Mouse (Mus musculus): ENCODE data around the gene Macf1. TPM values are rescaled to one million over a fixed set of nuclear protein-coding genes. Genes with fewer than 3 reads are reported as not detected.

The Macf1 gene
- total RNA-seq, 4 experiments from 2014 or later = 137 to 199 (median 157) TPM

DNA sequence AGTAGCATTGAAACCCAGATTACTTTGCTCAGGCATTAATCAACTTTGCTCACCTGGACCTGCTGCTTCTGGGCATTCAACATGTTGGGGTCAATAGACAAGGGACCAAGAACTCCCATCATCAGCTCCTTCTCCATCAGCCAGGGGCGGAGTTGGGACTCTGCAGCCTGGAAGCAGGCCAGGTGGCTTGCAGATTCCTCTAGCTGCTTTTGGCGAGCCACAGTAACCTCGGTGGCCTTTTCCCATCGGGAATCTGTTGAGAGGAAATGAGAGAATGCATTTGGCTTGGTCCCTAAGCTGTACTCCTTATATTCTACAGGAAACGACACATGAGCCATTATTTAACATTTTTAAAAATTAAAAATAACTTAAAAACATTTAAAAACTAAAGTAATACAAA is 245.7 kb downstream of the Macf1 start:
- no peak for DNase-seq

DNA sequence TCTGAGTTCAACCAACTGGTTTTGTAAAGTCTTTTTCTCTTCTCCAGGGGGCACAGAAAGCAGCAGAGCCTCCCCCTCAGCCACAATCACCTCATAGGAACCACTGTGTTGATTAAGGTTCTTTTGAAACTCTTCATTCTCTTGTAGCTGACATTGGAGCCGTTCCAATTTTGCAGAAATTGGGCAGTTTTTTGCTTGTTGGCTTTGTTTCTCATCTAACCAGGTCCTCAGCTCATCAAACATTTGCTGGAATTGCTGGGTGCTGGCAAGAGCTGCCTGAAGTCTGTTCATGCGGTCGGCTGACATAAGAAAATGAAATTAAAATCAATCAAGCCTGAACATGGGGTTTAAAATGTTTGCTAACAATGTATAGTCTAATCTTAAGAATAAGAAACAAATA is 251.0 kb downstream of the Macf1 start:
- DNase-seq = no peak

DNA sequence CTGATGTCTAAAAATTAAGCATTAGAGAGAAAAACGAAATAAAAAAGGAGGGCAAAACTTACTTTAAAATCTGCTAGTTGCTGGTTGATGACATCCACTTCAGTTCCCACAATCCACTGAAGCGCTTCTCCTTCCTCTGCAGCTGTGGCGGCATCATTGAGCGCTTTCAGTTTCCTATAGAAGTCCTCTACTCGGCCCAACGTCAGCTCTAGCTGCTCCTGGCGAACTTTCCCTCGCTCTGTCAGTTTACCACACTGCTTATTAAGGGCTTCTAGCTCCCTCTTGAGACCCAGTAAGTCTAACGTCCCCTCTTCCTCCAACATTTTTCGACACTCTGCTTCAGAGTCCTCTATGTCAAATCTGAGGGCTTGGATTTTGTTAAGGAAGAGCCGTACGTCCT is 252.2 kb downstream of the Macf1 start:
- no peak for DNase-seq

DNA sequence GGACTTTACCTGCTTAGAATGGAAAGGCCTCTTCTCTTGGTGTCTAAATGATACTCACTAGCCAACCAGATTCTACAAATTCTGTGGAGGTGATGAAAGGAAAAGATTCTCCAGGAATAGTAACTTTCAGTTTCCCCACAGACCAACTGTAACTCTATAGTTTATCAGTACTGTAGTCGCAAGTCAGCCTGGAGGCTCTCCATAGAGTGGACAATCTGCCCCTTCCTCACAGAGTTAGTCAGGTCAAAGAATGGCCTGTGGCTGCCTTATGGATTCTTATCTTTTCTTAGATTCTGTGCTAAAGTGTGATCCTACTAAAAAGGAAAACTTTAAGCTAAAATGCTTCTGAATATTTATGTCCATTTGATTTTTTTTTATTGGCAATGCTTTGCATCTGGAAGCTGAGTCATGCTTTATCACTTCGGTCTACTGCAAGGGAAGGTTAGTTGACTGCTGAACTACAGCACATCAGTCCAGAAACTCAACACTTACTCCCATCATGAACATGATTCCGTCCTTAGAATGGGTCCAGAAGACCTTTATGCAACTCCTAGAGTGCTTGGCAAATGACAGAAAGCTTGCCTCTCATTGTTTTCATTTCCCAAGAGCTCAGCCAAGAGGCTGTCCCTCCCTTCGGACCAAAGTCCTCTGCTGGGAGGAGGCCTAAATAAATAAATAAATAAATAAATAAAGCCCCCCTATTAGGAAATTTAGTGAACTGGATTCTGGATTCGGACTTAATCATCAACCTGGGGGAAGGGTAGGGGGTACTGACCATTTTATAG is 256.1 kb downstream of the Macf1 start:
- no peak for DNase-seq

DNA sequence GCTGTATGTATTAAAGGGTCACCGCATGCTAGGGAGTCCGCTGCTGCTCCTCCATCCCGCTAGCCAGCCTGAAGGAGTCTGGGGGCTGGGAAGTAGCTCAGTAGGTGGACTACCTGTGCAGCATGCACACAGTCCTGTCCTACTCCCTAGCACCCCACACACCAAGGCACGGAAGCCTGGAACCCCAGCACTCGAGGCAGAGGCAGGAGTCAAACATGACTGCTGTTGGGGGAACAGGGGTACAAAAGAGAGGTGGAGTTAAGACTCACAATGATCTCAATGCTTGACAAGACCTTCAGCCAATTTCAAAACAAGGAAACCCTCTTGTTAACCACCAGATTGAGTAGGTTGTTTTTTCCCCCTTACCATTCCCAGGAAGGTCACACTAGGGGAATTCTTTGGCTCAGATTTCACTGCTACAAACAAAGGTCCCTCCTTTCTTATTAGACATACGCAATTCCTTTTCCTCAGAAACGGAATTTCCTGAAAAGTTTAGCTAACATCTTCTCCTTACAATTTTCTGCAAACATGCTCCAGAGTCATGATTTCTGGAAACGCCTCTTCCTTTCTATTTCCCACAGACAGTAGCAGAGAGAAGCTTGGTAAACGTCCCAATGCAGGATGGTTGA is 256.8 kb downstream of the Macf1 start:
- no peak for DNase-seq

DNA sequence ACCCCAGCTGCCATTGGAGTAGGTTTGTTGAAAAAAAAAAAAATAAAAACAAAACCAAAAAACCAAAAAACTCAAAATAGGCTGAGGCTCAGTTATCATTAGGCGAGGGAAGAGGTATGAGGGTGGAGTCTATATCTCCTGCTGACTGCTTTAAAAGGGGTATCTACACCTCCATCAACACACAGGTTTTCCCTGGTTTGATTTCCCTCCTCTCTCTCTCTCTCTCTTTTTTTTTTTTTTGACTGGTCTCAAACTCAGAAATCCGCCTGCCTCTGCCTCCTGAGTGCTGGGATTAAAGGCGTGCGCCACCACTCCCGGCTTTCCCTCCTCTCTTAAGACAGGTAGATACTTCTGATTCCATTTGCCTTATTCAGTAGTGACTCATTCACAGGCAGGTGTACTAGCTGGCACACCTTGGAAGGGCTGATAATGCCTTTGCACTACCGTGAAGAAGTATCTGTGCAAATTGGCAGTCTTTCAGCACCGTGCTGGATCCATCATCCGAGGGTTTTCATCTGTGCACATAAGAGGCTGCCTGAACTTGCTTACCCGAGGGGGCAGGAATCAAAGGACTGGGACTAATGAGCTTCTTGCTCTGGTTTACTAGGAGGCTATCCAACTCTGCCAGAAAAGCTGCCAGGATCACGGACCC is 257.6 kb downstream of the Macf1 start:
- no peak for DNase-seq

DNA sequence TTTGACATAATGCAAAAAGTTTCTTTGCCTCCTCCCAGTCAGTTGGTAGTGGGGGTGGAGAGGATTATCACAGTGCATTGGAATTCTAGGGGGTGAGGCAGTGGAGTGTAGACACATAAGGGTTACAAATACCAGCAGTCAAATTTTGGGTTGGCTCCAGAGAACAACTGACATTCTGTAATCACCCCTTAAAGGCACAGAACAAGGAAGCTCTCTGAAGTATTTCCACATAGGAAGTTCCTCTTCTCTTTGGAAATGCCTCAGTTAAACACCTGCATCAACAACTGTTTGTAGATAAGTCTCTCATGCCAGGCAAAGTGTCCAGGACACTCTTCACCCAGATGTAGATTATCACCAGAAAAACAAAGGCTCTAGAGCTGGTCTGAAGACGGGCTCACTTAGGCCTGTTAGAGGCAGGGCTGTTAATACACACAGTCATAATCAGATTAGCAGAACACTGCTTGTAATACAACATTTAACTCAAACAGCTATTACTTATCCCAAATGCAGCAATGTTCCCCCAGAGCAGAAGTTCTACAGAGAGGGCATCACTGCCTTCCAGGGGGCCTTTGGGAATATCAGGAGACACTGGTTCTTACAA is 258.4 kb downstream of the Macf1 start:
- no peak for DNase-seq

DNA sequence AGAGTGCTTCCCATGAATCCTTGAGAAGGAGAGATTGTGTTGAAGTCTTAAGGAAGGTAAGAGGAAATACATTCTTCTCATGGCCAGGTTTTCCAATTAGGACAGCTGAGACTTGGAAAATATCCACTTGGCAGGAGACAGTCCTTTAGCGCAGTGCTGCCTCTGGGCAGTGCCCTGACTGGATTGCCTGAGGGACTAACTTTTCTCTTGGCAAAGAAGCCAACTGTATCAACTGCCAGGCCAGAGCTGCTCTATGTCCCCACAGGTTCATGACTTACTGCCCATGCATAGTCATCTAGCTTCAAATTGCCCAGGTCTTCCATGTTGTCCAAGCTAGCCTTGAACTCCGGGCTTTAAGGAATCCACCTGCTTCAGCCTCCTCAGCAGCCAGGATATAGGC is 260.1 kb downstream of the Macf1 start:
- no peak for DNase-seq

DNA sequence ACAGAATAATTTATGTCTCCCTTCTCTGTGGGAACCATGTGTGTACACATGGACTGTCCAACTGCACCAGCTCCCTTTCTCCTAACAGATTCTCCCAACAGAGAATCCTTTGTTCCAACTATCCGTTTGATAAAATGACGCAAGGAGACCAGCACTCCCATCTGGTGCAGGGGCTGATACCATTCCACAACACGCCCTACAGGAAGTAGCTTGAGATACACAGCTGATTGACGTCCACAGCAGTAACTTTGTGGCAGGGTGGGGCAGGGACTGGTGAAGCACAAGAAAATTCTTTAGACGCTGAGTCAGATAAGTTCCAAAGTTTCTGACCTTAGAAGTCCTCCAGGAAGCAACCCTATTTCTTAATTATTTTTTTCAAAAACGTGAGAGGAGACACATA is 261.3 kb downstream of the Macf1 start:
- DNase-seq = no peak

DNA sequence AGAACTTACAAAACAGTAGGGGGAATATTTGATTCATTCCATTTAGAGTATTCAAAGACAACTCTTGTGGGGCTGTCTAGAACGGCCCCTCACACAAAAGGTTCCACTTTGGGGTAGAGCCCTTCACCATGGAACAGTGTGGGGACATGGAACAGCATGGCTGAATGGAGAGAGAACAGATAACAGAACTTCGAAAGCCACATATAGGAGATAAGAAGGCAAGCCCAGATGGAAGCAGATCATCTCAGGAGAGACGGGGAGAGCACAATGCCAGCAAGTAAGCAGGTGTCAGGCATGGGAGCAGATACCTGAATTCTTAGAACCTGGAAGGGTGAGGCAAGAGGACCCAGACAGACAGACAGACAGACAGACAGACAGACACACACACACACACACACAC is 266.1 kb downstream of the Macf1 start:
- no peak for DNase-seq

DNA sequence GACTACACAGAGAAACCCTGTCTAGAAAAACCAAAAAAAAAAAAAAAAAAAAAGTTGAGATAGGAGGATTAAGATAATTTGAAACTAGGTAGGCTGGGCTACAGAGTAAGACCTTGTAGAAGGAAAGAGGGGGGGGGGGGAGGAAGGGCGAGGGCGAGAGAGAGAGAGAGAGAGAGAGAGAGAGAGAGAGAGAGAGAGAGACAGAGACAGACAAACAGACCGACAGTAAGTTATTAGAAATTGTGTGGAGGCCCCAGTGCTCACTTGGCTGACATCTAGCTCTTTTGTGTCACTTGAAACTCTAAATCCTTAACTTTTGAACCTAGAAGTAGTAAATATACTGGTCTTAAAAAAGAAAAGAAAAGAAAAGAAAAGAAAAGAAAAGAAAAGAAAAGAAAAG is 266.7 kb downstream of the Macf1 start:
- DNase-seq = no peak

DNA sequence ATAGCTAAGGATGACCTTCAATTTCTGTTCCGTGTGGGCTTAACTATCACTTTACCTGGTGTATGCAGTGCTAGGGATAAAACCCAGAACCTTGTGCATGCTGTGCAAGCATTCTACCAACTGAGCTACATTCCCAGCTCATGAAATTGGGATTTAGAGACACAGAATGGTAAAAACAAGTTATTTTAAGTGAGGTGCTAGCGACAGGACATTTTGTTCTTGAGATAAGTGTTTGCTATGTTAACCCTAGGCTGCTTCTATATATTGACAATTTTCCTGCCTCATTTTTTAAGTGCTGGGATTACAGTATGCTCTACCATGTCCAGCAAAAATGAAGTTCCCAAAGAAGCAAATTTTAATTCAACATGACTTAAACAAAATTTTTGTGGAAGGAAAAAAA is 267.3 kb downstream of the Macf1 start:
- no peak for DNase-seq

DNA sequence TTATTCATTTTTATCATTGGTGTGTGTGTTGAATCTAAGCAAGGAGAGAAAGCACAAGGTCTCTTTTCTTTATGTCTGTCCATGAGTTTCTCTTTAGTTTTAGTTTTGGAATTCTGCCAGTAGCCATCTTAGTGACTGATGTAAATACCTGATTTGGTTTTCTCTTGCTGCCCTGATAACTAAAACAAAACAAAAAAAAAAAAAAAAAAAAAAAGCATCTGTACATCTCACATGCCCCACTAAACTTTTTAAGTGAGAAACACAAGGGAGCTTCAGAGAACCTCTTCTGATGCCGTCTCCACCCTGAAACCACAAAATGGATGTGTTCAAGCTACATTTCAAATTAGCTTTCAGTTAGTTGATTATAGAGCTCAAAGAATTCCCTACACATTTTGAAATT is 268.6 kb downstream of the Macf1 start:
- no peak for DNase-seq

DNA sequence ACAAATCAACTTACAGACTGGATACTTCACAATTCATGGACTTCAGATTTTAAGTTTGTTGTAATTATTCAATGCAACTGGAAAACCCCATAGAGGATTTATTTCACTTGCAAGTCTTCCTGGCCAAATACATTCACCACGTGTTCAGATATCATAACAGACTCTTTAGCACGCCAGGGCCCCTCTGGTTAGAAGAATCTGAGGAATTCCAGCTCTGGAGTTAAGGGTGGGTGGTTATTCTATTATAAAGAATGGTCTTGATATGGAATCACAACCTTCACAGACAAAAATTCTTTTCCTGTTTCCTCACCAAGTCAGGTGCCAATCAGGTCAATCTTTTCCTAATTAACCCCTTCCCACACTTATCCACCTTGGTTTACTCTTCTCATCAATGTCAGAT is 270.3 kb downstream of the Macf1 start:
- no peak for DNase-seq

DNA sequence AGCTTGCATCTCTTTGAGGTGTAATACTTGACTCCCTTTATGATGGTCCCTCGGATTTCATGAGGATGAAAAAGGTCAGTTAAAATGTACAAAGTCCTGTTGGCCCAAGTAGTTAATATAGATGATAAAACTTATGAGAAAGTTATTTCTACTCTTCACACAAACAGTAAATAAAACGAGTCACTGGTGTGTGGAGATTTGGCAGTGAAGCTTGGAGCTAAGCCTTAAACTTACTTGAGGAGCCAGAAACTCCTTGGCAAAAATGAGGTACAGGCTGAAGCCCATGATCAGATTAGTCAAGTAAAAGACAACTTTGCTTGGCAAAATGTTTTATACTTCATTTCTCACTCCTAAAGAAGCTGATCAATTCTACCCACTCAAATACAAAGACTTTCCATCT is 271.2 kb downstream of the Macf1 start:
- DNase-seq = no peak

DNA sequence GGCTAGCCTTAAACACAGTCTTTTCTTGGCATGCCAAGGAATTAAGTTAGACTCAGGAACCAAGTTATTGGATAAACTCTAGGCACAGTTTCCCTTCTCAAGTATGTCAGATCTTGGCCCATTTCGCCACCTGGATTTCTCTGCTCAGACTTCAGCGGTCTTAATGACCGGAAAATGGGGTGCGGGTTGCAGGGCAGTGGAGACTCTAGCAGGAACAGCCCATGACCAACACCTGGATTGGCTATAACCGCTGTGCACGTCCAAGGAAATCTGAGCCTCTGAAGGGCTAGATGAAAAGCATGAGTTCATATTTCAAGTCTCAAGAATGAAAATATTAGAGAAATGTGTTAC is 271.7 kb downstream of the Macf1 start:
- peak; percentile 13 for DNase-seq

DNA sequence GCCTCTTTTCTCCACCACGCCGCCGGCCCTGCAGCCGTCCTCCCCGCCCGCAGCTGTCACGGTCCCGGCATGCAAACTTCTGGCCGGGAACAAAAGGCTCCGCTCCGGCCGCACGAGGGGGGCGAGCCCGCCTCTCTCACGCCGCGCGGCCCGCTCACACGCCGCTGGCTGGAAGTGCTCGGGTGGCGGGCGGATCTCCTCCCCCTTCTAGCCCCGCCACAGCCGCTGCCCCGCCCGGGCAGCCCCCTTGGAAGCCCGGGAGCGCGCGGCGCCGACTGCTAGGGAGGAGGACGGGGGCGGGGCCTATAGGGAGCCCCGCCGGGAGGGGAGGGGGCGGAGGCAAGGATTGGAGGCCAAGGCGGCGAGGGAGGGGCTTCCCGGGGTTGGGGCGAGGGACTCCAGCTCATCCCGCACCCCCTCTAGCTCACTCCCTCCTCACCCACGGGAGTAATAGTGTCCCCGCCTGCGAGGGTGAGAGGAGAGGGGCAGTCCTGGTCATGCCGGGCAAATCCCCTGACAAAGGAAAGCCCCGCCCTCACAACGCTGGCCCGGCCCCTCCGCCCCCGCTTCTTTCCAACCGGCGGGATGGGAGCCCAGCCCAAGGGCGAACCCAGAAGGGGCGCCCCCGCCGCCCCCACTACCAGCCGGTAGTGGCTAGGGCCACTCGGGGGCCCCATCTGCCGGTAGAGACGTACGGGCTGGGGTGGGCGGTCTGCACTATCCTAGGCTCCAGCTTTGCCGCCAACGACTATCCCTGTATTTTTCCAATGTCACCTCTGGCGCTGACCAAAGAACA is 272.2 kb downstream of the Macf1 start:
- DNase-seq = peak; percentile 80

DNA sequence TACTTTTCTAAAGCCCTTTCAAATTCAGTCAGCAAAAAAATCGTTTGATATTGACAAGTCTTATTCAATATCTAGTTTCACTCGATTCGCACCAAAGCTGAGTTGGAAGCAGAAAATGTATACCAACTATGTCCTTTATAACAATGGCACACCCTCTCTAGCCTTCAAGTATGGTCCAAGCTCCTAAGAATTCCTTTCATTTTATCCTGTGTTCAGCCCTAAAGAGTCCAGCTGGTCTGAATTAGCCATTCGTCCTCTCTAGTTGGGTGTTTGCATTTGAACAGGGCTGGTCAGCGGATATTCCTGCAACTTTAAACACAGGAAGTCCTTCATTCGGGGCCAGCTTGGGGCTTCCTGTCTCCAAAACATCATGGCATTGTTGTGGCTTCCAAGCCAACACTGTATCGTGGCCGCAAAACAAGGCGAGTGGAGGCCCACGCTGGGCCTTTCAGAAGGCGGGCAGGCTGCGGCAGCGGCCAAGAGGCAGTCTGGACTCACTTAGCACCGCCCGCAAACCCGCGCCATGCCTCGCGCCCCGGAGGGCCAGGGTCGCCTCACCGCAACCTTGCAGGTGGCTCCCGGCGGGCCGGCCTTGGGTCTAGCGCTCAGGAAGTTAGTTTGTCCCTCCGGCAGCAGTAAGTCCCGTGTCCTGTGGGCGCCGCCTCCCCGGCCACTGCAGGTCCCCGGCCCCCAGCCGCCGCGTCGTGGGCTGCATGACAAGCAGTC is 273.0 kb downstream of the Macf1 start:
- DNase-seq = peak; percentile 50

DNA sequence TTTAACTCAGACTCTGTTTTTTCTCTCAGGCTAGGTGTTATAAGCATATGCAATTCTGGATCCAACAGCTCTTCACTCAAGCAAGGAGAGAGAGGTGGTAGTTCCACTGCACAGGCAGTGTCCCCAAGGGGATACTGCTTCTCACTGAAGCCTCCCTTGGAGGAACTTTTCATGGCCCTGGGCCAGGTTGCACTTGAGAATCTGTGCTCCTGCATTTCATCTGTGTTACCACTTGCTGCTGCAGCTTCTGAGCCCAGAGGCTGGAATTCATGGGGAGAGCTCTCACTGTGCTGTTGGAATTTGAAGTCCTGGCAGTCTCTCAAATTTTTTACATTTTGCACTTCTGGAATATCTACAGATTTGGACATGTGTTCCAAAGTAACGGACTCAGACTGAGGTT is 274.4 kb downstream of the Macf1 start:
- DNase-seq = no peak

DNA sequence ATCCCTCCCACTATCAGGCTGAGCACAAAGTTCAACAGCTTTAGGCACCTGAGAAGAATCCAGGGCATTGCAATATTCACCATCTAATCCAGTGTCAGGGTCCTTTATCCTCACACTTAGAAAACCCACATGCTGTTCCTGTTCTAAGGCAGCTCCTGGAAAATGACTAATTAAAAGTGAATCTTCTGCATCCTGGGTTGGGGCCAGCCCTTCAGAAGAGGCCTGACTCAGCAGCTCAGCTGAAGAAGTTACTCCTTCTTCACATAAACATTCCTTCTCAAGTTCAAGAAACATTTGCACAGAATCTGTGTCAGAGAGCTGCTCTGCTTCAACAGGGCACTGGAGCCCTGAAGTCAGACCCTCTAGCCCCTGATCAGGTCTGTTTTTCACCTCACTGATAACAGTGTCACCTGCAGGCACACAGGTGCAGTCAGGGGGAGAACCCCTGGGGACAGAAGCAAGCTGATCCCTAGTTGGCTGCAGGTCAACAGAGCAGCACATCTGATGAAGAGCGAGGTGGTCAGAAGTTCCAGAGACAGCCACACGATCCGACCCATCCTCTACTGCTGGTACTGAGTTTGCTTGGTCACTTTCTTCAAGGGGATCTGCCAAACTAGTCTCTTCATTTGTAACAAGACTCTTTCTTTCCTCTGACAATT is 275.0 kb downstream of the Macf1 start:
- no peak for DNase-seq

DNA sequence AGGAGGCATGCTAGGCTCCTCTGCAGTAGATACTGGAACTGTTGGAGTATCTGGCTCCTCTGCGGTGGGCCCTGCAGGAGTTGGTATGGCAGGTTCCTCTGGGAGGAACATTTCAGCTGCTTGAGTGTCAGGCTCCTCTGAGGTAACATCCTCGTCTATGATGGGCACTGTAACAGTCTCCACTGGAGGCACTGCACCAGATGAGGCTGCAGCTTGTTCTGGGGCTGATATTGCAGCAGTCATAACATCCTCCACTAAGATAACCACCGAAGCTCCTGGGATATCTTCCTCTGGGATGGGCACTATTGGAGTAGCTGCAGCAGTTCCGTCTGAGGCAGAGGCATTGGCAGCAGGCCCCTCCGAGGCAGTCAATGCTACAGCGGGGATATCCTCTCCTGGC is 276.4 kb downstream of the Macf1 start:
- DNase-seq = no peak

DNA sequence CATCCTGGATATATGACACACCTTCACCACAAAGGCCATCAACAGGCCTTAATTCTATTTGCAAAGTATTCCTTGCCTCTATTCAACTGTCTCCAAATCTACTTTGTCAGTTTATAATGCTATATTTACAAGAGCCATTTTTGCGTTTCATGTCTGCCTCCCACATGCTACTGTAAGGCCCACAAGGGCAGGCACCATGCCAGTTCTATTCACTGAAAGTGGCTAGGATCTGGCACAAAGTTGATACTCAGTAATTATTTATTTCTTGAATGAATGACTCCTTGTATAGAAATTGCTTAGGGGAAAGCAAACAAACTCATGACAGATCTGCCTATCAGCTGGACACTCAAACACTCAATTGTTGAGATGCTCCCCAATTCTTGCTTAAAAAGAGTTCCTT is 280.1 kb downstream of the Macf1 start:
- DNase-seq = no peak
